Mouse (Mus musculus) heart, adult 2 months (tissue): ENCODE measurements at regions not wholly inside any gene's neighbourhood (a gene's known extent, or its start where the extent isn't known, plus 50 kb on each side); places are given as distances from the start of the nearest gene placed in this dataset.

Experiments used
- CTCF ChIP-seq: fragments of 200-600 bp; IDR thresholded peaks from 2 replicates; pipeline ENCODE4 v1.8.1; 2022; ENCODE audit warnings: antibody characterized with exemption, mild to moderate bottlenecking, moderate library complexity
- EP300 ChIP-seq: fragments of 200-500 bp; IDR thresholded peaks from 2 replicates; pipeline ENCODE4 v1.6.1; 2011; ENCODE audit warnings: low read depth, low read length, control low read depth; ENCODE audit not compliant: insufficient read depth
- POLR2A ChIP-seq: fragments of 200-500 bp; IDR thresholded peaks from 2 replicates; pipeline ENCODE4 v1.6.1; 2011; ENCODE audit warnings: mild to moderate bottlenecking, low read depth, low read length, control low read depth; ENCODE audit not compliant: insufficient read depth

GRCm38 (mm10) chr3:48890403-48890802 lies 866.7 kb downstream of the Pcdh18 start:
- TF ChIP-seq CTCF (no peak), POLR2A (no peak), EP300 (no peak)
